Mouse (Mus musculus): ENCODE measurements around the gene Tppp. TPM values are rescaled to one million over a fixed set of nuclear protein-coding genes. Genes with fewer than 3 reads are reported as not detected.
A peak's percentile ranks its signal among the peaks of the same experiment; 100 is the strongest.
"Not testable (repeated sequence)": the region's sequence is repeated elsewhere in the genome, so short reads cannot be mapped to it uniquely, and the experiment has no call there.

Tppp gene
- total RNA-seq, 2 experiments from 2014 or later: 17.2 to 24.1 TPM

- intact Hi-C loops (cut with DNase I): no loop called here
- no peak for DNase-seq
Observed at GRCm38 (mm10) chr13:74017426-74017825, 8.2 kb downstream of the Tppp start.

GRCm38 (mm10) chr13:74019006-74019405 lies 9.8 kb downstream of the Tppp start:
- intact Hi-C loops (cut with DNase I); DNase-seq: not testable (repeated sequence)

DNA sequence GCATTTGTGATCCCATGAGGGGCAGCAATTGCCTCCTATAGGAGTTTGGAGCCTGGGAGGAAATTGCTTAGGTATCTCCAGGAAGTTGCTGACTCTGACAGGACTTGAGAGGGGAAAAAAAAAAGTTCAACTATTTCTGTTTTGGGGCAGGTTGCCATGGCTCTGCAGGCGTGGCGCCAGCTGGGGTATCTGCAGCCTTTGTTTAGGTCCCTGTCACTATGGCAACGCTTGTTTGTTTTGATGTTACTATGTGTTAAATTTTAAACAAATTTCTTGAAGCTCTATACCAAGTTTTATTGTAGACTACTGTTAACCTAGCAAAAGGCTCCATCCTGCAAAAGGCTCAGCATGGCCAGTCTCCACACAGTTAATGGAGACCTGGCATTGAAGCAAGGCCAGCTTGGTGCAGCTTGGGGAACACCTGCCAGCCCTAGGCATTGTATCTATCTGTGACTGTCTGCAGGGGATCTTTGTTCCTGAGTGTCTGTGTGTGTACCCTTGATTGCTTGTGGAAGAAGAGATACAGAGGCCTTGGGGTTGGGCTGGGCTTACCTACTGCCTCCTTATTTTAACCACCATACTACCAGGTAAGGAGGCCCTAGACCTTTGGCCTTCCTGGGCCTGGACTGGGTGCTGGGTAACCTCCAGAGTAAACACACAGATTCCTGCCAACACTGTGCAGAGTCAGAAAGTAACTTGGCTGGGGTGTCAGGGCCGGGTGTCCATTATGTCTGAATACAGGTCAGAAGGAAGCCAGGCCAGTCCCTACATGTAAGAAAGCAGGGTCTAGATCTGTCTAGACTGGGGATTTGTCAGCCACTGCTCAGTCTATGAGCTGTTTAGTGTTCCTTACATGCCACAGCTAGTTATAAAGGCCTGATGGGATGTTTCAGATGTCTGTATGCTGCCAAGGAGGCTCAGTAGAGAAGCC lies 16.2 kb downstream of the Tppp start:
- DNase-seq: peak; percentile 58 to 61
- intact Hi-C loops (cut with DNase I): loop anchor here (1.0 kb wide), 1 partner anchor 55 kb away; no protein-coding TSS in a partner anchor

GRCm38 (mm10) chr13:74026215-74026614 lies 17.0 kb downstream of the Tppp start:
- intact Hi-C loops (cut with DNase I): loop anchor here (1.0 kb wide), 1 partner anchor 56 kb away; no protein-coding TSS in a partner anchor
- DNase-seq: peak; percentile 46 to 65

- intact Hi-C loops (cut with DNase I): no loop called here
- no peak for DNase-seq
Observed at GRCm38 (mm10) chr13:74028116-74028515, 18.9 kb downstream of the Tppp start.

- DNase-seq: no peak
- intact Hi-C loops (cut with DNase I): no loop called here
Observed at GRCm38 (mm10) chr13:74029013-74029412, 19.8 kb downstream of the Tppp start.

DNA sequence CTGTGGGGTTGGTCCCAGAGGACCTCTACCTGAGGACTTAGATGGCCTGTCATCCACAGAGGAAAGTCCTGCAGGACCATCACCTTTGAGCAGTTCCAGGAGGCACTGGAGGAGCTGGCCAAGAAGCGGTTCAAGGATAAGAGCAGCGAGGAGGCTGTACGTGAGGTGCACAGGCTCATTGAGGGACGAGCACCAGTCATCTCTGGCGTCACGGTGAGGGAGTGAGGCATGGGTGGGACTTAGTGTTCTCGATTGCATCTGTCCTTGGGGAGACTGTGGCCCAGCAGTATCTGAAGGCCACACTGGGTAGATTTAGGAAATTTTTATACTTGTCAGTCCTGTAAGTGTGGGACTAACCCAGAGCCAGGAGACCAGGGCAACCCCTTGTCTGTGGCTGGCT lies 21.5 kb downstream of the Tppp start:
- no peak for DNase-seq
- intact Hi-C loops (cut with DNase I): no loop called here

DNA sequence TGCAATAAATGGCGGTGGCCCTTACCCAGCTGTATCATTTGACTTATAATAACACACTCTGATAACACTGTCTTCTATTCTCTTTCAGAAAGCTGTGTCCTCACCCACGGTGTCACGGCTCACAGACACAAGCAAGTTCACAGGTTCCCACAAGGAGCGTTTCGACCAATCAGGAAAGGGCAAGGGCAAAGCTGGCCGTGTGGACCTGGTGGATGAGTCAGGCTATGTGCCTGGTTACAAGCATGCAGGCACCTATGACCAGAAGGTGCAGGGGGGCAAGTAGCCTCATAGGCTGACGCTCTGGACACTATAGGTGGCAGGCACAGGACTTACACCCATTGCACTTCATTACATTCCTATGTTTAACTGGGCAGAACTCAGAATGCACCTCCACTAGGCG lies 21.9 kb downstream of the Tppp start:
- no peak for DNase-seq
- intact Hi-C loops (cut with DNase I): no loop called here

- no peak for DNase-seq
- intact Hi-C loops (cut with DNase I): no loop called here
Observed at GRCm38 (mm10) chr13:74034756-74035155, 25.5 kb downstream of the Tppp start.

DNA sequence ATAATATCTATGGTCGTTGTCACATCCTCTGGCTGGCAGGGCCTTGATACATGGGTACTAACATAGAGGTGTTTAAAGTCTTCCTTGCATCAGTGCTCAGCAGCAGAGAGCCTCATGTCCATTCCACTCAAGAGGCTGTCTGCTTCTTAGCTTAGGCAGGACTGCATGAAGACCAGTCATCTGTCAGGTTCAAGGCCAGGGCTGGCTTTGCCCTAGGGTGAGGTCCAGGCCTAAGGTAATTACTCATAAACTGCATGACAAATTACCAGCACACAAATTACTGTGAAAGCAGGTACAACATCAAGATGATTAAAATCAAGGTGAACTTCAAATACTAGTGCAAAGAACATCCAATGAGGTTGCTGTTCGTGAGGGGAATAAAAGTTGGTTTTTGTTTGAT lies 26.6 kb downstream of the Tppp start:
- intact Hi-C loops (cut with DNase I): no loop called here
- no peak for DNase-seq

GRCm38 (mm10) chr13:74039926-74040325 lies 30.7 kb downstream of the Tppp start:
- no peak for DNase-seq
- intact Hi-C loops (cut with DNase I): no loop called here

DNA sequence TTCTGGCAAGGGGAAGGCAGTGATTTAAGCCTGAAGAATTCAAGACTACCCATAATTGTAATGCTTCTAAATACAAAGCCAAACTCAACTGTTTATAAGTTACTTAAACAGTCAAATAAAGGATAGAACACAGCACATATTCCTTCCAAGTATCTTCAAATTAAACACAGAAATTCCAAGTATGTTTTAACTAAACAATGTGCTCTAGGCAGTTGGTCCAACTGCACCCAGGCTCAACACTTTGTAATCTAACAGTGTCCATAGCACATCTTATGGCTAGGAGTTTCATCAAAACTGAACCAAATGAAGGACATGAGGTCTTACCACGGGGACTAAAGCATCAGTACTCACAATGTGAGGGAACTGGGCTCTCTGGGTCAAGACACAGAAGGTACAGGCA lies 47.0 kb downstream of the Tppp start:
- no peak for DNase-seq
- intact Hi-C loops (cut with DNase I): no loop called here

- intact Hi-C loops (cut with DNase I): no loop called here
- no peak for DNase-seq
Observed at GRCm38 (mm10) chr13:74058081-74058480, 48.9 kb downstream of the Tppp start.

DNA sequence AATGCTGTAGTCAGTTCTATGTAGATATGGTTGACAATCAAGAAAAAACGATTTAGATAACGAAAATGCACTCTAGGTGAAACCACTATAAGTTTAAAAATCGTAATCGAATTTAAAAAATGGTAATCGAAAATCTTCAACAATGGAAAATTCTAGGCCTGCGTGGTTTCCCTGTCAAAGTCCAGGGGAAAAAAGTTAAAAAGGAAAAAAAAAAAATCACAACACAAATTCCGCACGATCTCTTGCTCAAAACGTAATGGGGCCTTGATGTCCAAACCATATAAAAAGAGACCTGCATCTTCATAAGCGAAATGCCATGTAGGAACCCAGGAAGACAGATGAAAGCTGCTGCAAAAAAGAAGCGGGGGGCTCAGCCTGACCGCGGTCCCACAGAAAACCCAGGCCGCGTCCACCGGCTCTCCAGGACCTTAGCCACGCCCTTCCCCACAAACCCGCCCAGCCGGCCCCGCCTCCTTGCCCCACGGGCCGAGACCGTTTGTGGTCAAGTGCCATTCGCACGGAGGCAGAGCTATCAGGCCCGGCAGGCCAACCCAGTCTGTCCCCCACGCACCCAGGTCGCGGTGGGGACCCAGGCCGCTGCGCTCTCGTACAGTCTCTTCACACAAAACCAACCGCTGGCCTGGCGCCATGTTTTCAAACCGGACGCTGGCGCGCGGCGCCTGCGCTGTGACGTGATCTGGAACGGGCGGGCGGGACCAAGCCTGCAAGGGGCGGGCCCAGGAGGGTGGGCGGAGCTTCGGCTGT lies 52.6 kb downstream of the Tppp start, which contains the start of gene Cep72:
Cep72 (minus strand) TSS at position 687 of the 765 bp plus-strand sequence.
- intact Hi-C loops (cut with DNase I): no loop called here
- peak; percentile 92 to 96 for DNase-seq

DNA sequence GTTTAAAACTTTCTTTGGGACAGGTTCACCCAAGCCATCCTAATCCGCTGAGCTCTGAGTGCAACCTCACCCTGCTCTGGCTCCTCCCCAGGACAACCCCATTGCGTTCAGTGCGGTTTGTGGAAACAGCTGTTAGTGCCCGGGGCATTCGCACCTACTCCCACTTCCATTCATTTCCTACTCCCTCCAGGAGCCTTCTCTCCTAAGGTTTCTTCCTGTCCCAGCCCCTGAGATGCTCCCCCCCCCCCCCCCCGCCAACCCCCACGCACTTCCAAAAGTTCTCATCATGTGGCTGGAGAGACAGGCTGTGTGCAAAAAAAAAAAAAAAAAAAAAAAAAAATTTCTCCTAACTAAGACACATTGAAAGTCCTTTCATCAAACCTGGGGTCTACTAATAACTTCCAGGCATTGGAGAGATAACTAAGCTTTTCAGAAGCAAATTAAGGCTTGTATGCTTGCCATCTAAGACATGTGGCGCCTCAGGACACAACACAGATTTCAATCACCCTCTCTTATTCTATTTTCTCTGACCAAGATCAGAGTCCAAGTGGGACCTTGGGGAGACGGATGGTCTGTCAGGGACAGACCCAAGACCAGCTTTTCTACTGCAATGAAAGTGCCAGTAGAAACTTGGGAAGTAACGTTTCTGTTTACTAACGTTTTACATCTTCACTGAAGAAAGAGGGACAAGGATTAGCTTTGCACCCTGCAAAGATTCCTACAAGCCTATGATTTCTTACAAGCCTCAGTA lies 53.3 kb downstream of the Tppp start:
- intact Hi-C loops (cut with DNase I): no loop called here
- no peak for DNase-seq

DNA sequence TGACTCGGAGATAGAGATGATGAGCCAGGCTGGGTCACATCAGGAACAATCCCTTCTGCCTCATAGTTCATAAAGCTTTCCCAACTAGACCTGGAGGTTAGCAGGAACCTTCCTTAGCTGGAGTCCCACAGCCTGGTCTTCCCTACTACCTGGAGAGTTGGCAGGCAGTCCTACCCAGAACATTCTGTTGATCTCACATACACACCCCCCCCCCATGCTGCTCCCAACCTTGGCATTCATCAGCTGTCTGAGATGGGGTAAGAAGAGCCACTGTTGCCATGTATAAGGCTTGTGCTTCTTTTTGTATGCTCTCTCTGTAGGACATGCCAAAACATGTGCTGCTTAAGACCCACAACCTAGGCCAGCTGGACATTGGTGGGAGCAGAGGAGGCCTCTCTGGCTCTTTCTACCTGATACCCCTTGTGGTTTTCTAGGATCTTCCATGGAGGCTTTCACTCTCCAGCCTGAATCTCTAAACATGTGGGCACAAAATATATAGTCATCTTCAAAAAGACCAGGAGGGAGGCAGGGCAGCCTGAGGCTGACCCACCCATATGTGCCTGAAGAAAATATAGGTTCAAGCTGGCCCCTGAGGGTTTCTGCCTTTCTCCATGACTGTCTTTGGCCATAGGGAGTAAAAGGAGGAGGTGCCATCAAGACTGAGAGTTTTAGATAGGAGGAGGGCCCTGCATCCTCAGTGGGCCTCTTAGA lies 54.3 kb downstream of the Tppp start:
- no peak for DNase-seq
- intact Hi-C loops (cut with DNase I): no loop called here

DNA sequence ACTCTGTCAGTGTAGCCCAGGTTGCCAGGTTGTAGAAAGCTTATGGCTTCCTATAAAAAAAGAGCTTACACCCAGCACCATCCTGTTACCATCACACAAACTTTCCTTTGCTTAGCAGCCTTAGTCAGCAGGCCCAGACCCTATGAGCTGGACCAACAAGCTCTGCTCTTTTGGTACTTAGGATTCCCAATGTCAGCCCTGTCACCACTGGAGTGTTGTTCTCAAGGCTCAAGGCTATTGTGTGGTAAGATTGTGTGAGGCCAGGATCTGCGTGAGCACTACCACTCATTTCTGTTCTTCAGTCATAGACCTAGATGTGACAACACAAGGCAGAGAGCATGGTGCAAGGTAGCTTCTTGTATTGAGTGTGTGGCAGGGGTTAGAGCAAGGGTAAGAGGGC lies 57.4 kb downstream of the Tppp start:
- intact Hi-C loops (cut with DNase I): no loop called here
- no peak for DNase-seq

DNA sequence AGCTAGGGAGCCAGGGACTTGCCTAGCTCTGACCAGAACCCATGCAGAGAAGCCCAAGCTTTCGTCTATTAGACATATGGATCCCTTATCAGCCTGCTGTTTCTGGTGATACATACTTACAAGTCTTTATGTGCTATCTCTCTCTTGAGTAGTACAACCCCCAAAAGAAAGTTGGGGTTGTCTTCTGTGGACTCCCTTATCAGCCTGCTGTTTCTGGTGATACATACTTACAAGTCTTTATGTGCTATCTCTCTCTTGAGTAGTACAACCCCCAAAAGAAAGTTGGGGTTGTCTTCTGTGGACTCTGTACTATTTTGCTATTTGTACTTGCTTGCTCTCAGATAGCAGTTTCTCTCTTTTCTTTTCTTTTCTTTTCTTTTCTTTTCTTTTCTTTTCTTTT lies 62.0 kb downstream of the Tppp start:
- intact Hi-C loops (cut with DNase I); DNase-seq: not testable (repeated sequence)

GRCm38 (mm10) chr13:74071714-74072113 lies 62.5 kb downstream of the Tppp start:
- DNase-seq: no peak
- intact Hi-C loops (cut with DNase I): no loop called here

DNA sequence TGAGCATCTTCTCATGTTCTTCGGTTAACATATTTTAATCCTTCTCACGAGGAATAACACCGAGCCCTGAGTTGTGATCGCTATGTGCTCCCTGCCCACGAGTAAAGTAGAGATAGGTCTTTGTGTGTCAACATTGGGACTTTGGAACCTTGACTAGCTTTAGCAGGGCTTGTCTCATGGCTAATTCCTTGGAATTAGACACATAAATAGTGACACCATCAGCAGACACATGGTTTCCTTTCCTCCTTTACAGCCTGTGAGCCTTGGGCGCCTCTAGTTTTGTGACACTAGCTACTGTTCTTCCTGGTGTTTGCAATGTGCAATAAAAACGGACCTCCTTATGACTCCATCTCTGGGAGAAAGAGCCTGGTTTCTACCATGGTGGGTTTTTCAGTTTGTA lies 64.2 kb downstream of the Tppp start:
- intact Hi-C loops (cut with DNase I): no loop called here
- DNase-seq: no peak

Data from heart, postnatal 14 days (tissue).